13 mouse cellular contexts compared by ENCODE assay signal in the genomic region with DNA sequence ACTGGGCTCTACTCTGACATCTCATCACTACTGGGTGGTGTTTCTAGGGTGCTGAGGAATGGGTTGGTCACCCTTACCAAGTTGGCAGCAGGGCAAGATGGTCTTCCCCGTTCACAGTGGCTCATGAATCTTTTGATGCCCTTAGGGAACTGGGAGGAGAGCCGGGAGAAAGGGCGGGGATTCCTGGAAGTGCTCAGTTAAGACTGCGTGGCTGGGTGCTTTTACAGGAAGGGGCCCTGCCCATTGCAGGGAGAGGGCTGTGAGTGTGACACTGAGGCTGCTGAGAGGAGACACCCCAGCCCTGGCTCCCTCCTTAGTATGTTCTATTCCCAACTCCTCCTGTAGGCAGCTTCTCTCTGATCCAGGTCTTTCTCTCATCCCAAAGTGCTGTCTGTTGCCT.
"Had no signal": no experiment of that assay in that cellular context is flagged by ENCODE, and none has a peak within 500 bp of the region (broad histone marks: within the 10 kb centered on the region; RNA-seq: fewer than 3 reads in every experiment).

No protein-coding gene starts in this region.

- ATAC-seq: liver, embryonic 12.5 days; midbrain, embryonic 16.5 days had no signal

- H3K9ac ChIP-seq: limb, embryonic 15.5 days; liver, embryonic 12.5 days; lung, embryonic 14.5 days; midbrain, embryonic 12.5 days; neural tube, embryonic 13.5 days; stomach, embryonic 15.5 days had no signal

- H3K36me3 ChIP-seq: limb, embryonic 15.5 days; liver, embryonic 12.5 days; midbrain, embryonic 12.5 days; neural tube, embryonic 13.5 days; stomach, embryonic 15.5 days had no signal

- H3K27ac ChIP-seq: limb, embryonic 15.5 days; liver, embryonic 12.5 days; midbrain, embryonic 12.5 days; neural tube, embryonic 13.5 days; stomach, embryonic 15.5 days had no signal

- DNase-seq: kidney, adult 9 months; layer of hippocampus, adult 9-11 months; layer of hippocampus, postnatal 36 days; lung, embryonic 14.5 days; retina, postnatal 1 day; right cerebral cortex, postnatal 4 days; thymus, postnatal 36 days had no signal

- H3K4me1 ChIP-seq: limb, embryonic 15.5 days; liver, embryonic 12.5 days; midbrain, embryonic 12.5 days; stomach, embryonic 15.5 days had no signal

- H3K9me3 ChIP-seq: limb, embryonic 15.5 days; liver, embryonic 12.5 days; midbrain, embryonic 12.5 days; neural tube, embryonic 13.5 days; stomach, embryonic 15.5 days had no signal

- H3K27me3 ChIP-seq: limb, embryonic 15.5 days; neural tube, embryonic 13.5 days; stomach, embryonic 15.5 days had no signal

- H3K4me2 ChIP-seq: limb, embryonic 15.5 days; liver, embryonic 12.5 days; lung, embryonic 14.5 days; midbrain, embryonic 12.5 days; neural tube, embryonic 13.5 days; stomach, embryonic 15.5 days had no signal

- H3K4me3 ChIP-seq: limb, embryonic 15.5 days; liver, embryonic 12.5 days; midbrain, embryonic 12.5 days; neural tube, embryonic 13.5 days; stomach, embryonic 15.5 days had no signal
